Mouse (Mus musculus) kidney, embryonic 15.5 days (tissue): Measurements from ENCODE around the gene Dock4. TPM values are rescaled to one million over a fixed set of nuclear protein-coding genes. Genes with fewer than 3 reads are reported as not detected.
A peak's percentile ranks its signal among the peaks of the same experiment; 100 is the strongest.

Experiments used
- ATAC-seq: fragments of 200-750 bp; cut with Nextera tagmentation; replicated peaks from 2 replicates; pipeline ENCODE4 v1.8.0; 2017; ENCODE audit warnings: moderate TSS enrichment; ENCODE audit not compliant: low FRiP score
- H3K27ac ChIP-seq: fragments of 300-500 bp; sonication (generic); 2 replicates; pipeline ENCODE4 v1.5.1; 2015; ENCODE audit warnings: mild to moderate bottlenecking, inconsistent platforms
- H3K27me3 ChIP-seq: fragments of 300-500 bp; sonication (generic); 2 replicates; pipeline ENCODE4 v1.6.1; 2015; ENCODE audit warnings: inconsistent platforms
- H3K36me3 ChIP-seq: fragments of 300-500 bp; sonication (generic); 2 replicates; pipeline ENCODE4 v1.6.1; 2015; ENCODE audit warnings: inconsistent platforms
- H3K4me1 ChIP-seq: fragments of 300-500 bp; sonication (generic); 2 replicates; pipeline ENCODE4 v1.6.1; 2015; ENCODE audit warnings: inconsistent platforms
- H3K4me2 ChIP-seq: fragments of 300-500 bp; sonication (generic); 2 replicates; pipeline ENCODE4 v1.6.1; 2015; ENCODE audit warnings: moderate library complexity, mild to moderate bottlenecking, inconsistent platforms
- H3K4me3 ChIP-seq: fragments of 300-500 bp; sonication (generic); replicated peaks from 2 replicates; pipeline ENCODE4 v1.5.1; 2015; ENCODE audit warnings: mild to moderate bottlenecking, inconsistent platforms
- H3K9ac ChIP-seq: fragments of 300-500 bp; sonication (generic); 2 replicates; pipeline ENCODE4 v1.6.1; 2015; ENCODE audit warnings: mild to moderate bottlenecking, inconsistent platforms
- H3K9me3 ChIP-seq: fragments of 300-500 bp; sonication (generic); replicated peaks from 2 replicates; pipeline ENCODE4 v1.6.1; 2016; ENCODE audit warnings: inconsistent platforms
- WGBS: fragments of 180-500 bp; shearing (Covaris S2); methylation state at CpG from one replicate; pipeline ENCODE4 v1.1.7; 2015; ENCODE audit warnings: mixed read lengths; 5-methylcytosine and 5-hydroxymethylcytosine counted together
- polyA plus RNA-seq: library from polyadenylated mRNA; unstranded; fragments of >200 nt; fragmentation: Nextera tagmentation; extraction: Ambion mirVana; gene quantifications from 2 replicates; pipeline ENCODE4 v1.2.1, GENCODE M21; 2015

The Dock4 gene
- polyA plus RNA-seq, 1 experiment from 2014 or later, result 17.0 TPM

DNA sequence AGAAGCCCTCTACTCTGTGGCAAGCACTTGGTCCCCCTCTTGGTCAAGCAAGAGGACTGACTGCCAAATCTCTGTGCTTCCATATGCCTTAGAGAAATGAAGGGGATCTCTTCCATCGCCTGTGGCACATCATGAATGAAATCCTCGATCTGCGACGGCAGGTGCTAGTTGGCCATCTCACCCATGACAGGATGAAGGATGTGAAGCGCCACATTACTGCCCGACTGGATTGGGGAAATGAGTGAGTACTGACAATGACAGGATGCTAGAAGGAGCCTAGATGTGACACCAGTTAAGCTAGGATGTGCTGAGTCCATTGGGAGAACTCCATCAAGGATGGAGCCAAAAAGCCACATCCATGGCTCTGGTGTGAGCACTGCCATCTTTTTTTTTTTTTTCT lies 190.2 kb downstream of the Dock4 start:
- no peak overlapping the region for H3K9ac ChIP-seq
- H3K27ac ChIP-seq, result no peak overlapping the region
- no peak overlapping the region for H3K4me2 ChIP-seq
- H3K27me3 ChIP-seq, result no peaks in the 10 kb centered on the region
- no peaks in the 10 kb centered on the region for H3K4me1 ChIP-seq
- peaks cover 3% of the 10 kb centered on the region for H3K36me3 ChIP-seq
- no peak for ATAC-seq
- H3K4me3 ChIP-seq, result no peak overlapping the region
- H3K9me3 ChIP-seq, result no peaks in the 10 kb centered on the region
- WGBS, result 90% methylated on average over 6 of the region's 6 CpGs

DNA sequence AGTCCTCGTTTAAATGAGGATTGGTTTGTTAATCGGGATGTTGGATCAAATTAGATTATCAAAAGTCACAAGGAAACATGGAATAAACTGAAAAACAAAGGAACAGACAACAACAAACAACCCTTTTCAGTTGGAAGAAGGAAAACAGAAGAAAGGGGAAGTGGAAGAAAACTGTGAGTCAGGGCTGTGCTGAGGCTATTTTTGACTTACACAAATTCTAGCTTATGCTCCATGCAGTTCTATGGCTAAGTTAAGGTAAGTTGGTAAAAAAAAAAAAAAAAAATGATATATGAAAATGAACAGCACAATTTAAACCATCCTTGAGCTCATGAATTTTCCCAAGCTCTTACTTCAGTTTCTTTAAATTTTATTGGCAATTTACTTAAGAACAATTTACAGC lies 191.7 kb downstream of the Dock4 start:
- Histone ChIP-seq H3K4me1 (no peaks in the 10 kb centered on the region), H3K36me3 (peaks cover 3% of the 10 kb centered on the region), H3K9ac (no peak overlapping the region), H3K27me3 (no peaks in the 10 kb centered on the region), H3K9me3 (no peaks in the 10 kb centered on the region), H3K4me2 (no peak overlapping the region), H3K4me3 (no peak overlapping the region), H3K27ac (no peak overlapping the region)
- ATAC-seq, result no peak
- 94% methylated on average over 2 of the region's 2 CpGs for WGBS

DNA sequence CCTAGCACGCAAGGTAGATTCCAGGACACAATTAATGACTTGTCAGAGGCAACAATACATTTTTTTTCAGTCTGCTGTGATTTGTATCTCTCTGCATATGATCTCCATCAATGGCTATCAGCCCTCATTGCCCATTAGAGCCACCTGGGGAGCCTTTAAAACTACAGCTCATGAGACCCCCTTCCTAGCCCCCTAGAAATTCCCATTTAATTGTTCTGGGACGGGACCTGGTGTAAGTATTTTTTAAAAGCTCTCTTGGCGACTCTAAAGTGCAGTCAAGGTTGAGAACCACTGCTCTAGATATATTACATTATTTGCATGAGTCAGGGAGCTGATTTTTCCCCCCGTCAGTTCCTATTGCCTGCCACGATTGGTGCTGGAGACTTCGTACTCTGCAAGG lies 200.1 kb downstream of the Dock4 start:
- no peaks in the 10 kb centered on the region for H3K36me3 ChIP-seq
- no peak overlapping the region for H3K4me2 ChIP-seq
- no peaks in the 10 kb centered on the region for H3K27me3 ChIP-seq
- H3K9ac ChIP-seq, result no peak overlapping the region
- WGBS, result 83% methylated on average over 6 of the region's 6 CpGs
- H3K9me3 ChIP-seq, result no peaks in the 10 kb centered on the region
- H3K4me1 ChIP-seq, result no peaks in the 10 kb centered on the region
- no peak overlapping the region for H3K27ac ChIP-seq
- no peak for ATAC-seq
- no peak overlapping the region for H3K4me3 ChIP-seq

DNA sequence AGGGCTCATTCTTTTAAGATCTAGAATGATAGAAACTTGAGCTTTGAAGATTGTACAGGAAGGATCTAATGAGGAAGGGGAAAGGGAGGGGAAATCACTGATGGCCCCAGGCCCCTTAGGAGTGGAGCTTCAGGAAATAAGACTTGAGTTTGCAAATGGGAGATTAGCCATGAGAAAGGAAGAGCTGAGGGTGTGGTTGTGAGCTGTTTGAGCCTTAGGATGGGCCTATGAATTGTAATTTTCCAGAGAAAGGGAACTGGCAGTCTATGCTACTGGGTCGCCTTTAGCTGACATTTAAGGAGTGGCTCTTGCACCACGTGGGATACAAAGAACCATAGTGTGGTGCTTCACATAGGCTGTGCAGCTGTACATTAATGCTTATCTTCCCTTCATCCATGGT lies 208.6 kb downstream of the Dock4 start:
- Histone ChIP-seq H3K27ac (no peak overlapping the region), H3K4me1 (no peaks in the 10 kb centered on the region), H3K9ac (no peak overlapping the region), H3K9me3 (no peaks in the 10 kb centered on the region), H3K4me2 (no peak overlapping the region), H3K36me3 (no peaks in the 10 kb centered on the region), H3K4me3 (no peak overlapping the region), H3K27me3 (no peaks in the 10 kb centered on the region)
- no peak for ATAC-seq
- WGBS, result 66% methylated on average over 2 of the region's 2 CpGs

DNA sequence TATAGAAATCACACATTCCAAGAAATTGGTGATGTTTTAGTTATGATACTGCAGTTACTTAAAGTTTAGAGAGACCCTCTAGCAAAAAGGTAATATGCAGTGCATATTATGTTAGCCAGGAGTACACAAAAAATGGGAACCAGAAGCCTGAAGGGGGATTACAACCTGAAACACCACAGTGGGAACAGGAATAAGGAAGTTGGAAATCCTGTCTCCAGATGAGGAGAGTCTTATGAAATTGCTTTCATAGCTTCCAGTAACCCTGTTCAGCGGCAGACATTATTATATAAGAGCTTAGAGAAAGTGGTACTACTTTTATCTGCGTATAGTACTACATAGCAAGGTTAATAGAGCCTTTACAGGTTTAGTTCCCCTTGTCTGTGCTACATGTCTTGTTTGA lies 210.1 kb downstream of the Dock4 start:
- Histone ChIP-seq H3K4me2 (no peak overlapping the region), H3K27me3 (no peaks in the 10 kb centered on the region), H3K9me3 (no peaks in the 10 kb centered on the region), H3K27ac (no peak overlapping the region), H3K9ac (no peak overlapping the region), H3K36me3 (no peaks in the 10 kb centered on the region), H3K4me1 (no peaks in the 10 kb centered on the region), H3K4me3 (no peak overlapping the region)
- 92% methylated on average over 2 of the region's 2 CpGs for WGBS
- no peak for ATAC-seq

DNA sequence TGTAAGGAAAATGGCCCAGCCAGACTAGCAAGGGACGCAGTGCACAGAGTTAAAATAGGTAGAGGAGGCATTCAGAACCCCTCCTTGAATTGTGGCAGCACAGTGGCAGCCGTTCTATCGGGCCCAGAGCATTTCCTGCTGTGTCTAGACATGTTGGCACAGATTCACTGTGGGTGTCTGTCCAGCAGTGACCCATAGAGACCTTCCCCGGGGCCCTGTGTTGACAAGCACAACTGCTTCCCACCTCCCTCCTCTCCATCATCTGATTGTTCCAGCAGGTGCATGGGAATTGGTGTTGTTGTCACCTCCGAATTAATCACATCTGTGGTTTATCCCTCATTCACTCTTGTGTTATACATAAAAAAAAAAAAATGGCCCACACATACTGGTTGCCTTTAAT lies 210.7 kb downstream of the Dock4 start:
- Histone ChIP-seq H3K36me3 (no peaks in the 10 kb centered on the region), H3K27ac (no peak overlapping the region), H3K9ac (no peak overlapping the region), H3K4me3 (no peak overlapping the region), H3K27me3 (no peaks in the 10 kb centered on the region), H3K4me1 (no peaks in the 10 kb centered on the region), H3K9me3 (no peaks in the 10 kb centered on the region), H3K4me2 (no peak overlapping the region)
- 41% methylated on average over 5 of the region's 5 CpGs for WGBS
- no peak for ATAC-seq

DNA sequence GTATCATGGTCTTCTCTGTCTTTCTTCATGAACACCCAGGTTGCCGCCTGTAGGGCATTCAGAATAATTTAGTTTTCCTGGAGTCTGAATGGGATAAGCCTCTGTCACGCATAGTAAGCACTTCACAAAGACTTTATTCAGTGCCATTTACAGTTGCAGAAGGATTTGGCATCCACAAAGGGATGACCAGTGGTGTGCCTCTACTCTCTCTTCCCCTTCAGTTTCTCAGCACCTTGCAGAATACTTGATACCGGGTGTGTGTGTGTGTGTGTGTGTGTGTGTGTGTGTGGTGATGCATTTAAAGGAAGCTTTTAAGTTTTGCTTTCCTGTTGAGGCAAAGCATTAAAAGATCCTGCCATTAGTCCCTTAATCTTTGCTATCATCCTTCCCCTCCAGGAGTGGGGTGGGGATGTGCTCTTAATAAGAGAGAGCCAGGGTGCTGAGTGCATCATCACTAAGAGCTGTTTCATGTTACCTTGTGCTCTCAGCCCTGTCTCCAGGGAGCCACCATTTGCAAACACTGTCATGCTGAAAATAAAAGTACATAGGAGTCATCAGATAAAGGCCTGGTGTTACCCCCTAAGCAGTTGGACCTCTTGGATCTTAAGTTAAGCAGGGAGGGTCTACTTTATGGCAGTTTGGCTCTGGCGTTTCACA lies 211.6 kb downstream of the Dock4 start:
- WGBS, result 74% methylated on average over 4 of the region's 4 CpGs
- Histone ChIP-seq H3K36me3 (no peaks in the 10 kb centered on the region), H3K9me3 (no peaks in the 10 kb centered on the region), H3K4me1 (no peaks in the 10 kb centered on the region), H3K4me2 (no peak overlapping the region), H3K4me3 (no peak overlapping the region), H3K9ac (no peak overlapping the region), H3K27me3 (no peaks in the 10 kb centered on the region), H3K27ac (no peak overlapping the region)
- no peak for ATAC-seq

DNA sequence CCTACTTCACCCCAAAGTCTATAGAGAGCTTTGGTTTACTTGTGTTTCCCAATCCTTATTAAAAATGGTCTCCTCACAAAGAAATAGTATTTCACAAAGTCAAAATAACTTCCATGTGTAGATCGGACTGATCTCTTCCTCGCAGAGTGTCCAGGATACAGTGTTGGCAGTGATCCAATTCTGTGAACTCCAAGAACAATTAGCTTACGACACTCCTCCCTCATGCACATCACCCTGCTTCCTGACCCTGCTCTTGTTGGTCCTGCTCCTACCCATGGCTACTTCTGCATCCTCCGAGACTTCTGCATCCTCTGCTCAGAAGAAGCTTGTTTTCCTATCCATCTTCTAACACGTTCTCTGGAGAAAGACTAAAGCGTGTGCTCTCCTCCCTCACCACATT lies 213.9 kb downstream of the Dock4 start:
- Histone ChIP-seq H3K4me3 (no peak overlapping the region), H3K36me3 (no peaks in the 10 kb centered on the region), H3K27ac (no peak overlapping the region), H3K4me2 (no peak overlapping the region), H3K27me3 (no peaks in the 10 kb centered on the region), H3K4me1 (no peaks in the 10 kb centered on the region), H3K9me3 (no peaks in the 10 kb centered on the region), H3K9ac (no peak overlapping the region)
- no peak for ATAC-seq
- WGBS, result 59% methylated on average over 6 of the region's 6 CpGs

DNA sequence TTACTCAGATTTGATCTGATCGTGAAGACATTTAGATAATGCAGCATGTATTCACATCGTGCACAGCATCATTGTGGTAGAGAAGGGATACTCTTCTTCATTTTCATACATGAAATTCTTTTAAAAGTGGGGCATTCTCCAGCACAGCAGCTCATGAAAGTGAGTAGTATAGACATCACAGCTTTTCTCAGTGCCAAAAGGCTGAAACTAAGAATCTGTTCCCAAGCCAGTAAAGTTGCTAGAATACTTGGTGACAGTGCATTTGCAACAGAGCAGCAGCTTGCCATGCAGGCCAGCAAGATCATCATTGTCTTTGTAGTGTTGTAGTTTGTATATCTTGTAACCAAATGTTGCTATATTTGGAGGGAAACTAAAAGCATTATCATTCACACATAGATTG lies 223.7 kb downstream of the Dock4 start:
- Histone ChIP-seq H3K4me2 (no peak overlapping the region), H3K27ac (no peak overlapping the region), H3K4me3 (no peak overlapping the region), H3K36me3 (no peaks in the 10 kb centered on the region), H3K9ac (no peak overlapping the region), H3K4me1 (no peaks in the 10 kb centered on the region), H3K9me3 (no peaks in the 10 kb centered on the region), H3K27me3 (no peaks in the 10 kb centered on the region)
- ATAC-seq, result no peak
- WGBS, result 92% methylated on average over 2 of the region's 2 CpGs

DNA sequence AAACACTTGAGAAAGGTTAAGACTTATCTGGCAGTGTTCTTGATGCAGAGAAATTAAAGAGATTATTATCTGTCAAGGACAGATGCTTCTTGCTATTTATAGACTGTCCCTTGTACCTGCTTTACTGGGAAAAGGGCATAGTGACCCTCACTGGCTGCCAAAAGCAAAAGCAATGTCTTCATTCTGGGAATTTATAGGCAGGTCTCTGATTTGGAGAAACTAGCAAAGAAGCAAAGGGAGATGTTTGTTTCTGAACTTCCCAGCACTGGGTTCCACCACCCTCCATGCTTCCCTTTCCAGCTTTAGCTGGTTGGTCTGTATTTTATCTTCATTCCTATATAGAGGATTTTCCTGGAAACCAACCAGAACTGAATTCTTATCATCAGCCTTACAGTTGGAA lies 225.0 kb downstream of the Dock4 start:
- H3K27me3 ChIP-seq, result no peaks in the 10 kb centered on the region
- H3K4me3 ChIP-seq, result no peak overlapping the region
- H3K36me3 ChIP-seq, result no peaks in the 10 kb centered on the region
- no peak overlapping the region for H3K9ac ChIP-seq
- H3K4me2 ChIP-seq, result no peak overlapping the region
- ATAC-seq, result no peak
- H3K4me1 ChIP-seq, result no peaks in the 10 kb centered on the region
- H3K27ac ChIP-seq, result no peak overlapping the region
- no peaks in the 10 kb centered on the region for H3K9me3 ChIP-seq

DNA sequence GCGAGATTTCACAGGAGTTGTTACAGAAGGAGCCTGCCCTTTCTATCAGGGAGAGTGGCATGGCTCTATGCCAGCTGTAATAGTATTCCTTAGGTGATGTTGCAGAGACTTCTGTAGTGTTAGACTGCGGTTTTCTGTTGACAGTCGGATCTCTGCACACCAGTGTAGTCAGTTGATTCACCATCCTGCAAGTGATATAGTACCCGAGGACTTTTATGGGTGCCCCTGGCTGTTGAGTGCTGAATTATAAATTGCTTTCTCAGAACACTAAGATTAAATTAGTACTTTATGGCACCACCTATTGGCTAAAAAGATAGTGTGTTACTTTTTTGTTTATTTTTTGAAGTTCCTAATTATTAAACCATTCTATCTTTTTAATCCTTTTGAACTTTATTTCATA lies 234.0 kb downstream of the Dock4 start:
- H3K27ac ChIP-seq, result no peak overlapping the region
- no peaks in the 10 kb centered on the region for H3K4me1 ChIP-seq
- no peaks in the 10 kb centered on the region for H3K9me3 ChIP-seq
- H3K27me3 ChIP-seq, result no peaks in the 10 kb centered on the region
- H3K9ac ChIP-seq, result no peak overlapping the region
- H3K4me3 ChIP-seq, result no peak overlapping the region
- no peak for ATAC-seq
- 53% methylated on average over 4 of the region's 4 CpGs for WGBS
- H3K36me3 ChIP-seq, result peaks cover 11% of the 10 kb centered on the region; the same call in 1 of the 2 replicates
- H3K4me2 ChIP-seq, result no peak overlapping the region

DNA sequence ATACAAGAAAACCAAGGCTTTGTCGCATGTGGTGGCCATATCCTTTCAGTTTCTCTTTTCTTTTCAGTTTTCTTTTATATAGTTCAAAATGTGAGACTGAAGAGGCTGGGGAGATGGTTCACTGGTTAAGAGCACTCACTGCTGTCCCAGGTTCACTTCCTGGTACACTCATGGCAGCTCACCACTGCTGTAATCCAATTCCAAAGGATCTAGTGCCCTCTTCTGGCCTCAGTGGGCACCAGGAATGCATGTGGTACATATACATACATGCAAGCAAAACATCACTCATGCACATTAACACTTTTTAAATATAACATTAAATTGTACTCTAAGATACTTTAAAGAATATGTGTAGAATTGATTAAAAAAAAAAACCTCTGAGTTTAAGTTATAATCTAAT lies 234.8 kb downstream of the Dock4 start:
- H3K9ac ChIP-seq, result no peak overlapping the region
- H3K4me3 ChIP-seq, result no peak overlapping the region
- no peaks in the 10 kb centered on the region for H3K27me3 ChIP-seq
- ATAC-seq, result 0 out of 2 replicates have a peak, but pooled peaks have one; percentile 36
- no peak overlapping the region for H3K27ac ChIP-seq
- H3K4me1 ChIP-seq, result no peaks in the 10 kb centered on the region
- H3K36me3 ChIP-seq, result peaks cover 11% of the 10 kb centered on the region; the same call in 1 of the 2 replicates
- 88% methylated on average over 1 of the region's 1 CpGs for WGBS
- H3K4me2 ChIP-seq, result no peak overlapping the region
- no peaks in the 10 kb centered on the region for H3K9me3 ChIP-seq

DNA sequence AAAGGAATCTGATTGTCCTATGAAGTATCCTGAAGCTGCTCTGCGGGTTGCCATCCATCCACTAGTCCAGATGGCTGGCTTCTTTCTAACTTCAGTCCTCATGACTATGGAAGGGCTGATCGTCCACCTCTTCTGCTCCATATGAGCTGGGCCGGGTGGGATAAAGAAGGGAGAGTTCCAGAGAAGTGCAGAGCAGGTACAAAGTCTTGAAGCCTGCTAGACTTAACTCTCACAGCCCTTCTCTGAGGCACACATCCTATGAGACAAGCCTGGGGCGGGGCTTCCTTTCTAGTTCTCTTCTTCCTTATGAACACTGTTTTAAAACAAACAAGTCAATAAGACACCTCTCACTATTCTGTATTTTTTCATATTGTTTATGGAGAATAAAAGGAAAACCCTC lies 245.7 kb downstream of the Dock4 start:
- no peaks in the 10 kb centered on the region for H3K36me3 ChIP-seq
- H3K9ac ChIP-seq, result no peak overlapping the region
- no peaks in the 10 kb centered on the region for H3K27me3 ChIP-seq
- 90% methylated on average over 4 of the region's 4 CpGs for WGBS
- no peaks in the 10 kb centered on the region for H3K9me3 ChIP-seq
- no peaks in the 10 kb centered on the region for H3K4me1 ChIP-seq
- no peak overlapping the region for H3K4me3 ChIP-seq
- H3K27ac ChIP-seq, result no peak overlapping the region
- H3K4me2 ChIP-seq, result no peak overlapping the region
- ATAC-seq, result no peak
